Mouse (Mus musculus) thymus, adult 18-20 months (tissue): ENCODE results near the gene 4930556J24Rik.
"Not testable (repeated sequence)": the region's sequence is repeated elsewhere in the genome, so short reads cannot be mapped to it uniquely, and the experiment has no call there.

Source experiments
- DNase-seq, 2 experiments: peaks; one replicate each; pipeline ENCODE4 v3.0.0; 2022; ENCODE audit warnings: mixed read lengths in 2 of 2

The 4930556J24Rik gene

DNA sequence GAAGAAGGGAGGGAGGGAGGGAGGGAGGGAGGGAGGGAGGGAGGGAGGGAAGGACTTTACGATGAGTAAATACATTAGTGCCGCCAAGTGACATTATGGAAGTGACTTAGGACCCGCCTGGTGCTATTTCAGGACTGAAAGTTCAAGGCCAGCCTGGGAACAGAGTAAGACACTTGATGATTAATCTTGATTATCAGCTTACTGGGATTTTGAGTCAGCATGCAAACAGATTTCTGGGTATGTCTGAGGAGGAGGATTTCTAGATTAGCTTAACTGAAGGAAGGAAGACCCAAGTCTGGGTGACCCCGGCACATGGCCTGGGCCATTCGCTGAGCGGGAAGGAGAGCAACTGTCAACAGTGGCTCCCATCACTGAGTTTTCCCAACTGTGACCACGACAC is 56.1 kb downstream of the 4930556J24Rik start:
- DNase-seq: no peak

DNA sequence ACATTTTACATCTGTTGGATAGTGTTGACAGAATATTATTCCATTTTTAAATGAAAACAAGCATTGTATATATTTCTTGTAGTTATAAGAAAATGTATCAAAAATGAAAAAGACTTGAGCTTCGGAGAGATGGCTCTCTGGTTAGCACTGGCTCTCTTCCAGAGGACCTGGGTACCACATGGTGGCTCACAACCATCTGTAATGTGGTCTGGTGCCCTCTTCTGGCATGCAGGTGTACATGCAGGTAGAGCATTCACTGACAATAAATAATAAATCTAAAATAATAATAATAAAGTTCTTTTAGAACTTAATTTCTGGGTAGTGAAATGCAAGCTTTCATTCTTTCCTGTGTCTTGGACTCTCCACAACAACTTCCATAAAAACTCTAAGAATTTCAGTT is 57.8 kb downstream of the 4930556J24Rik start:
- DNase-seq: no peak

DNA sequence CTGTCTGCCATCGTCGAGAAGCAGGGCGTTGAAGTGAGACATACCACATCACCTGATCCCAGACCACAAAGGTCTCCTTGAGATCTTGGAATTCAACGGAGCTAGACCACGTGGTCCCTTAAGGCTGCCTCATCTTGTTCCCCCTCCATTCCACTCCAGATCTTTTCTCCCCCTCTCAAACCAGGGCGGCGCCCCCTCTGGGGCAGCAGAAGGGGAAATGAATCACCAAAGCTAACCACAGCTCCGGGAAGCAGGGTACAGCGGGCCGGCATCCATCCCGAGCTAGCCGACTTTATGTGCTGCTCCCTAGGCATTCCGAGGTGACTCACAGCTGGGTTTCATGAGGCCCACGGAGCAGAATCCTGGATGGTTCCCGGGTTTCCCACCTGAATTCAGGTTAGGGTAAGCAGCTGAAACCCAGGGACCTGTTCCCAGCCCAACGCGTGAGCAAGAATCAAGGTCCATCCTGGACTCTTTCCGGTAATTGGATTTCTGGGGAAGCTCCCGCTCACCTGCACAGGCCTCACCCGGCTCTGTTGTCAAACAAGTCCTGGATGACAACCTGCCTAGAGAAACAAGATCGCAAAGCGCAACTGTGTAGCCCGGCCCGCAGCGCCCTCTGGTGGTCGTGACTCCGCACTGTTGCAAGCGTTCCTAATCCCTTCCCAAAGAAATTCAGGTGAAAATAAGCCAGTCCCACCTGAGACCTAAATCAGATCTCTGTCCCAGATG is 62.3 kb downstream of the 4930556J24Rik start, which contains the start of gene Slc35e4:
TSS of gene Slc35e4 (minus strand) at position 556 of the 732 bp plus-strand sequence.
- DNase-seq: peak; percentile 48 to 51

DNA sequence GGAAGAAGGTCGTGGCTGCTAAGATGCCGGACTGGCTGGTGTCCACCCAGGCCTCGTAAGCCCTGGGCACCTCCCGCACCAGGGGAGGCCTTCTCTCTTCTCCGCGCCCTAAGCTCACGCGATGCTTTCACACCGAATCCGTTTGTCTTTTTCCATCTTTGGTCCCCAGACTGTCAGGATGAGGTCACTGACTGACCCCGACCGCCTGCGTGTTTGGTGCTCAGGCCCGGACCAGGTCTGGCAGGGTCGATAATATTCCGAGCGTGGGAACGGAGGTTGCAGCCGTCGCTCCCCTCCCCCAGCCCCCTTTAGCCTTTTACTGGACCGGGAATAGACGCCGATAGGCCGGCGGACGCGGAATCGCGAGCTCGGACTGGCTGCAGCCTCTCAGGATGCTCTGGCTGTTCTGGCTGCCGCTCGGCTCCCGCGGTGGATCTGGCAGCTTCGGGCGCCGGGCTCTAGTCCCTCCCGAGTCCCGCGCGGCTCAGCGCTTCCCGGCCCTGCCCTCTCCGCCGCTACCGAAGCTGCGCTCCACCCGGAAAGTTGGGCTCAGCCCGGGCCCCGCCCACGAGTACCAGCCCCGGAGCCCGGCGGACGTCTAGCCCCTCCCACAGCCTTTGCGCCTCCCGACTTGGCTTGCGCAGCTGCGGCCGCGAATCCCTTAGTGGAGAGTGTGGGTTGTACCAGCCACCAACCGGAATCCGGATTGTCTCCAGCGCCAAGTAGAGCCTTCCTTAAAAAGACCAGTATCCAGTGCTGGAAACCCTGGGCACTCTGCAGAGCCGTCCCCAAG is 63.1 kb downstream of the 4930556J24Rik start:
- peak; percentile 83 to 85 for DNase-seq

DNA sequence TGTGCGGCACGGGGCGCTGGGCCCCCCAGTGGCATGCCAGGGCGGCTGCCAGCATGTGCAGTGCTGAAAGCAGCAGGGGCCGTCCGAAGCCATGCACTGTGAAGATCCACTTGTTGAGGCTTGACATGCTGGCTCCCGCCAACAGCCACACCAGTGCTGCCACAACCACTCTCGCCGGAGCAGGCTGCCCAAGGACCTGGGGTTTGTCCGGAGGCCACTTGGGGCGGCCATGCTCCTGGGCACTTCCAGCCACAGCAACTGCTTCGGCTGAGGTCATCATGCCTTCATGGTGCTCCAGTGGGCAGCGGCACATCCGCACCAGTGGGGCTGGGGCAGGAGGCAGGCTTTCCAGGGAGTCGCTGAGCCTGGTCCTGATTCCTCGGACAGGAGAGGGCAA is 63.7 kb downstream of the 4930556J24Rik start:
- peak in 1 of 2 experiments; percentile 19 for DNase-seq

DNA sequence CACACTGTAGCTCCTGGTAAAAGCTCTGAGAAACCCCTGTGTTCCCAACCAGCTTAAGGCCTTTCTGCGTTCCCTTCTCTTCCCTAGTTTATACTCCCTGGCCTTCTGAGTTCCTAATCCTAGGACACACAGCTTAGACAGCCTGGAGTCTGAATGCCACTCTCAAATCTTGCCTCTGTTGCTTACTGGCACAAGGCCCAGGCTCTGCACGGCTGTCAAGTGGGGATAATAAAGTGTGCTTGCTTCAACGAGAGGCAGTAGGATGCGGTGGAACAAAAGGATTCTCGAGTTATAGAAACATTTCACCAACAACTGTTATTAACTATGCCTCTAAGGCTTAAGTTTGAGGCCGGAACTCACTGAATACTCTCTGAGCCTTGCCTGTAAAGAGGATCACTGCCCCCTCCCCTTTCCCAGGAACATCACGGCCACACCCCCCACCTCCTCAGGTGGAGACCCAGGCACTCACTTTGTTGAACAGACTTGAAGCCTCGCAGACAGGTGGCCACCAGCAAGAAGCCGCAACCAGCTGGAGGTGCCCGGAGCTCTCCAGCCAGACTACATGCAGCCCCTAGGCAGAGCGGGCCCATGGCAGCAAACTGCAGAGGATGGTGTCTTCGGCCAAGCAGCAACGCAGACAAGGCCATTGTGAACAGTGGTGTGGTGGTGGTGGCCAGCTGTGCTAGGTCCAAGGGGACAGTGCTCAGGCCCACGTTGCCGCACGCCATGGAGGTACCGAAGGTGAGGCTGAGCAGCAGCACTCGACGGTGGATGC is 64.3 kb downstream of the 4930556J24Rik start:
- no peak for DNase-seq

DNA sequence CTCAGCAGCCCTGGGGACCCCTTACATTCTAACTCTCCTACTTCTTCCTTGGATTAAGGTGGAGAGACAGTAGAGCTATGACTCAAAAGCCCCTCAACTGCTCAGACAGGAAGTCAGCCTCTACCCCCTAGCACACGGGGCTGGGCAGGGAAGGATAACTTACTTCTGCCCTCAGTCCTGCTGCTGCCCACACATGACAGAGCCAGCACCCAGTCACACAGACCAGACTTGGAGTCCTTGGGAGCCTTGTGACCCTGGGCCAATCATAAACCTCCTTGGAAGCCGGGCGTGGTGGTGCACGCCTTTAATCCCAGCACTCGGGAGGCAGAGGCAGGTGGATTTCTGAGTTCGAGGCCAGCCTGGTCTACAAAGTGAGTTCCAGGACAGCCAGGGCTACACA is 65.1 kb downstream of the 4930556J24Rik start:
- DNase-seq: not testable (repeated sequence)

DNA sequence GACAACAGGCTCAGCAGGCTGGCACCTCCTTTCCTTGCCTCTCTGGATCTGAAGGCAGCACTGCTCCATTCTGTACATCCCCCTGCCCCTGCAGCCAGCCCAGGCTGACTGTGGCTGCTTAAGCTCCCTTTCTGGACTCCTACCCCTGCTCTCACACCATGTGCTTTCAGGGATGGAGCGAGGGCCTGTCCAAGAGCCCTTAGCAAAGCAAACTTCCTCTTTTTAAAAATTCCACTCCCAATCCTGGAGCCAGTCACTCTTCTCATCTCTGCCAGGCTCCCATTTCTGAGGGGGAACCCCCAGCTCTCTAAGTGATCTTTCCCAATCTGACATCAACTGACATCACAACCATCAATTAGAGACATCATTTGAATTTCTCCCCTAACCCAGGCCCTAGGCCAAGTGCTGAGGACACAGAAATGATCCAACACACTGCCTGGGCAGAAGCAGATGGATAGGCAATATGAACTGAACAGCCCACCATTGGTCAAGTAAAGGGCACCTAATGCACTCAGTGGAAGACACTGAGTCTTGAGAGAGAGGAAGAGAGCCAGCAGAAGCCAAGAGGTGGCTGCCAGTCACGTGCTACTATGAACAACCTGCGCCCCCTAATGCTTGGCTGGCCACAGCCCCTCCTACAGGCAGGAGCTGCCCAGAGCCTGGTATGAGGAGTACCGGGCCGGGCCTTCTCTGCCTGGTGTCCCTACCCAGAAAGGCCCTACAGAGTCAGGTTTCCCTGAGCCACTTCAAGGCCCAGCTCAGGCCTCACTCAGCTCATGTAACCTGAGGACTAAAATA is 65.9 kb downstream of the 4930556J24Rik start:
- DNase-seq: no peak

DNA sequence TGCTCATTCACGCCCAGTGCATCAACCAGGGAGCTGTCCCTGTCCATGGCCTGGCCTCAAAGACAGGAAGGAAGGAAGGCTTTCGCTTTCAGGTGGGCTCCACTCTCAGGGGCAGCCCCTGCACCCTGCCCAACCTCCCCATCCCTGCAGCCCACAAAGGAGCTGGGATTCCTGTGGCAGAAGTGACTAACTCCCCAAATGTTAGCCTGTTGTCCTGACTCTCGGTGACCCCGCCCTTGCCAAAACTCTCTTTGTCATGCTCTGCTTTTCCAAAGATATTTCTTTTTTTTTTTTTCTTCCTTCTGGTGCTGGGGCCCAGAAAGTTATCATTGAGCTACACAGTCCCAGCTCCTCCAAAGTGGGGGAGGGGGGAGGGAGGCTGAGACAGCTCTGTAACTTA is 67.3 kb downstream of the 4930556J24Rik start:
- DNase-seq: no peak

DNA sequence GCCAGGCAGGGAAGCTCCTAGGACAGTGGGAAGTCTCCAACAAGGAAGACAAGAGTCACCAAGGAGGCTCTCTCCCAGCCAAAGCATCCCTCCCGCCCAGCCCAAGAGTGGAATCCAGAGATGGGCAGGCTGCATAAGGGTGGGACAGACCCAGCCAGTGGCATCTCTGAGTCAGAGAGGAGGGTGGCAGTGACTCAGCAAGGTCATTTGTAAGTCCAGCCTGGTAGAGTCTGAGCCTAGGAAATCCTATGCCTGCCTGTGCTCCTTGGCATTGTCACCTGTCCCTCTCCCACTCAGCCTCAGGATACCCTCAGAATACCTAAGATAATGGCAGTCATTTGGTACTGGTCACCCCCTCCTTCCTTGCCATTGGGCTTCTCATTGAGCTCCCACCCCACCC is 71.1 kb downstream of the 4930556J24Rik start:
- no peak for DNase-seq

DNA sequence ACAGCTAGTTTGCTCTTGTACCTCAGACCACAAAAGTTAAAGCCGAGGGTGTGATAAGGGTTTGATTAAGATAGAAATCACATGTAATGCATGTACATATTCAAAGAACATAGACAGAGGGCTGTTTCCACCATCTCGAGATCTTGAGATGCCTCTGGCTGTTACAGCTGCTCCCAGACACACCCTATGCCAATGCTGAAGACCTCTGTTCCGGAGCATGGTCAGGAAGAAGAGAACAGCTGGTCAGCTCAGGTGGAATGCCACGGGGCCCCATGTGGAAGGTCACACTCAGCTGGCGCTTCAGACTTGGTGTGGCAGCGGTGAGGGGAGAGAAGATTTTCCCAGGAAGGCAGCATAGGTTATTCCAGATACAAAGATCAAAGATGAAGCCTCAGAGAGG is 71.9 kb downstream of the 4930556J24Rik start:
- no peak for DNase-seq

DNA sequence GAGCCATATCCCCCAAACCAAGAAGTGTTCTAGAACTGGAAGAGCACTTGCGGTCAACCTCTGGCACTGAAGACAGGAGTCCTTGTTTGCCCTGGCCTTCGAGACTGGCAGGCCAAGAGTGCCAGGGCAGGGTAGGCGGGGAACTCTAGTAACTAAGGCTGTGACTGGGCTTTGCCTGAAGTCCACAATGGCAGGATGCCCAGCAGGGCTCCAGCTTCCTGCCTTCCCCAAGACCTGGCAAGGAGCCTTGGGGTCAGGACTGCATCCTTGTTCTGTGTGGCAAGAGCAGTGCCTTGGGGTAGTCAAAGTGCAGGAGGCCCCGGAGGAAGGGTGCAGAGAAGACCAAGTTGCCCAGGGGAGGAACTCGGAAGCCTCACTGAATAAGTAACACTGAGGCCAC is 73.5 kb downstream of the 4930556J24Rik start:
- DNase-seq: no peak

DNA sequence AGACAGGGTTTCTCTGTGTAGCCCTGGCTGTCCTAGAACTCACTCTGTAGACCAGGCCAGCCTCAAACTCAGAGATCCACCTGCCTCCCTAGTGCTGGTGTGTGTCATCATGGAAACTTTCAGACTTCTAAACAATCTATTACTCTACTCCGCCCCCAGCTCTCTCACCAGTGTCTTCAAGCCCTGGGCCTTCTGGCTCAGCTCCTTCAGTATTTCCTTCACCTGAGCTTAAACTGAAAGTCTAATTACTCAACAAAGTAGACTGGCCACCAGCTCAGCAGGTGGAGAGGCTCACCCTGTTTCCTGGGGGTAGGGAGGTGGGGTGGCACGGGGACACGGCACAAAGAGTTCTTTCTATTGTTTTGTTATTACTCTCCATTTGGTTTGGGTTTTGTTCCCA is 74.1 kb downstream of the 4930556J24Rik start:
- DNase-seq: no peak

DNA sequence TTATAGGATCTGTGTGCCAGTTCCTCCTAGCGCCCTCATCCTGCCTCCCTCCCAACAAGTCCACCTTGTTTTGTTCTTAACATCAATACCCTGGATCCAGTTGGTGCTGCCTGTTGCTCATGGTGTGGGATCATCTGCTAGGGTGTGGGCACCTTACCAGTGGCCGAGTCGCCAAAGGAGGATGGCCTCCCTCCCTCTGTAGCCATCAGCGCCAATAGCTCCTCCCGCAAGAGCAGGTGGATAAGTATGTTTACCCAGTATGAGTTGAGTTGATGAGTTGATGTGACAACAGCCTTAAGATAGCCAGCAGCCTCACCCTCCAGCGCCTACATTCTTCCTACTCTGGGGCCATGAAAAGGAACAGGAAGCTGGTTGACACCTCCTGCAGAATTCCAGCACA is 76.3 kb downstream of the 4930556J24Rik start:
- no peak for DNase-seq

DNA sequence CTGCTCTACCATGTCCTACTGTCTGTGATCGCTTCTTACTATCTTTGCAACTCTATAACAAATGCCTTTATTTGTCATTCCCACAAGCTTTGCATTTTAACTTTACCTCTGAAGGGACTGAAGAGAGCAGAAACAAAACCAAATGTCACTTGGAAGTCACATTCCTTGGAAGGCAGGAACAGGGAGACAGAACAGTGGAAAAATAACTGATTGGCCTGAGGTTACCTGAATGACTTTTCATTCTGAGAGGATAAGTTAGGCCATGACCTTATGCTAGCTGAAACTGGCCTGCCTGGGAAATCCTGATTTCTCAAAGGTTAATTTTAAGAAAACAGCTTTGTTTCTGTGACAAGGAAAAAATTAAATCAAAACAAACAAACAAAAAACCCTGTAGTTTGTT is 80.6 kb downstream of the 4930556J24Rik start:
- no peak for DNase-seq

DNA sequence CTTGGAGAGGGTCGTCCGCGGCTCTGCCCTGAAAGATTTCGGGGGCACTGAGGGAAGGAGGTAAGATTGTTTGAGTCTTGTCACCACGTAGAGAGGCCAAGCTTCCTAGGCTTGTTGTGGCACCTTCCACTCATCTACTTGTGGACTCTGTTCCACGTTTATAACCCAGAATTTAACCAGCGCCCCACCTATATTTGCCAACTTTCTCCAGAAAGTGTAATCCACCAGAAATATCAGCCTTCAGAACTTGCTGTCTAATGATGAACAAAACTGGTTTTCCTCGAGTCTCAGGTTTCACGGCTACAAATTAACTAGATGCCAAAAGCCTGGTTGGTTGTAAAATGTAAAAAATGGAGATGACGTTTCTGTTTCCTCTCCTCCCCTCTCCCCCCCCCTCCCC is 81.1 kb downstream of the 4930556J24Rik start:
- no peak for DNase-seq

DNA sequence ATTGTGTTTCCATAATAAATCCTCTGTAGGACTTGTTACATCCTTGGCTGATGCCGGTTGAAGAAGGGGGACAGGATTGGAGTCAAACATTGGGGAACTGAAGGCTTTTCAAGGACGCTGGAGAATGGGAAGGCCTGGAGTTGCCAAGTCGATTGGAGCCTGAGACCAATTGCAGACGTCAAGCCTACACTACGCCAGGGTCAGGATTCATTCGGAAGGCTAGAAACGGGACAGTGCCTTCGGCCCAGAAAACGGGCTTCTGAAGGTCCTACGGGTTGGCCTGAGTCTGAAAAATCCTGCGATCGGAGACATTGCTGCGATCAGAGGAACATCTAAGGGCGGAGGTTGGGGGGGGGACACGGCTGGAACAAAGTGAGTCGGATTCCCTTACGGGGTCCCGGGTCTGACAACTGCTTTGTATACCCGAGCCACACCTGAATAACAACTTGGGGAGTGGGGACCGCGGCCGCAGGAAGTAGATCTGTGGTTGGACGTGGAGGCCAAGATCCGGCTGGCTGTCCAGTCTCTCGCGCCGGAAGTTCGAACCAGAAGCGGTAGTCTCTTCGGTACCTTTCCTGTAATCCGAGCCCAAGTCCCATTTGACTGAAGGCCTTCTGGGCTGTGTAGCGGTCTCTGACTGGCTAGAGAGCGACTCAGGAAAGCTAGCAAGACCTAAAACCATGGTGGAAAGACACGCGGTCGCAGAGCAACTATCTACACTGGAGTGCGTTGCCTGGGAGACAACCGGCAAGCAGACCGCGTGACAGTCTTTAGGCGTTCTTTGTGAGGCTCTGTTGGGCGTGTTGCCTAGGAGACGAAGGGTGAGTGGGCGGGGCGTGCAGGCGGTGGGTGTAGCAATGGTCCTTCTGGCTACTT is 81.9 kb downstream of the 4930556J24Rik start, which contains the start of the genes 4921536K21Rik and Dusp18:
TSS of gene 4921536K21Rik (minus strand) at position 693 of the 876 bp plus-strand sequence.
TSS of gene Dusp18 (plus strand) at position 835 of the 876 bp plus-strand sequence.
- peak; percentile 75 to 82 for DNase-seq

DNA sequence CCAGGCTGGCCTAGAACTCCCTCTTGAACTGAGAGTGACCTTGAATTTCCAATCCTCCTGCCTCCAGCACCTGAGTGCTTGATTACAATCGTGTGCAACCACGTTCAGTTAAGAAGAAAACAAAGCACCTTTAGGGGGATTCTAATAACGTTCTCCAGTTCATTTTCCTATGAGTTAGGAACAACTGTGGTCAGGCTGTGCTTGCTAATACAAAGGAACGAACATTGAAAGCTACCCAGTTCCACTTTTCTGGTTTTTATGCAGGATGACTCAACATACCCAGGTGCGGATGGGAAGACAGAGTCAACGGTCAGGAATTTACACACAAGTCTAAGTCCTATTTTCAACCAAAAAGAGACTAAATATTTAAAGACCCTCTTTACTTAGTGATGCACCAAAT is 82.6 kb downstream of the 4930556J24Rik start:
- no peak for DNase-seq
